Mouse (Mus musculus): Measurements from ENCODE around the gene Rtn1. TPM values are rescaled to one million over a fixed set of nuclear protein-coding genes. Genes with fewer than 3 reads are reported as not detected.
A peak's percentile ranks its signal among the peaks of the same experiment; 100 is the strongest.

Gene Rtn1
- polyA plus RNA-seq, 1 experiment from 2014 or later: 1.5 TPM

DNA sequence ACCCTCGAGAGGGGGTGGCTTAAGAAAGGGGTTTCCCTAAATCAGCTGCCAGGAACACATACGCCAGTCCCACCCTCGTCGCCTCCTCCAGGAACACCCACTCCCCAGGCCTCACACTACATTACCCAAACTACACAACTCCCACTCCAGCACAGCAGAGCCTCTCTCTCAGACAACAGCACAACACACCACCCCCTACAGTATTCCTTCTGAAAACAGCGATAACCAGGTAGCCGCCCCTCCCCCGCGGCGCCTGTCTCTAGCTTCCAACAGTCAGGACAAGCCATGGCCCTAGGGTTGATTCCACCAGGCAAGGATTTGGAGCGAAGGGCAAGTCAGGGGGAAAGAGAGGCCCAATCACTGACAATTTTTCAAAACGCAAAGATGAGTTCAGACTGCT lies 1.7 kb downstream of the Rtn1 start:
- Histone ChIP-seq H3K27ac (ENCODE audit: low read depth) (no peak overlapping the region), H3K9ac (replicated peaks) (no peak overlapping the region), H3K4me3 (ENCODE audit: low read depth, low read length) (0 out of 2 replicates have a peak overlapping the region, but pooled peaks have one; percentile 47), H3K9me3 (ENCODE audit: low read length) (no peaks in the 10 kb centered on the region), H3K36me3 (replicated peaks; ENCODE audit: insufficient read depth, low read length) (no peaks in the 10 kb centered on the region), H3K4me2 (ENCODE audit: low read depth, low read length) (peak overlapping the region; percentile 72), H3K4me1 (ENCODE audit: insufficient read depth) (peaks cover 3% of the 10 kb centered on the region; the same call in 1 of the 2 replicates), H3K27me3 (ENCODE audit: insufficient read depth, low read length) (peaks cover 30% of the 10 kb centered on the region)
- no peak for TF ChIP-seq CTCF (IDR thresholded peaks at IDR 0.05; ENCODE audit: low read depth)
- TF ChIP-seq EP300 (IDR thresholded peaks at IDR 0.05; ENCODE audit: low read depth): no peak
- WGBS (ENCODE audit: insufficient replicate concordance): 13% methylated on average over 11 of the region's 11 CpGs
- DNase-seq (no peak), ATAC-seq (no peak)

DNA sequence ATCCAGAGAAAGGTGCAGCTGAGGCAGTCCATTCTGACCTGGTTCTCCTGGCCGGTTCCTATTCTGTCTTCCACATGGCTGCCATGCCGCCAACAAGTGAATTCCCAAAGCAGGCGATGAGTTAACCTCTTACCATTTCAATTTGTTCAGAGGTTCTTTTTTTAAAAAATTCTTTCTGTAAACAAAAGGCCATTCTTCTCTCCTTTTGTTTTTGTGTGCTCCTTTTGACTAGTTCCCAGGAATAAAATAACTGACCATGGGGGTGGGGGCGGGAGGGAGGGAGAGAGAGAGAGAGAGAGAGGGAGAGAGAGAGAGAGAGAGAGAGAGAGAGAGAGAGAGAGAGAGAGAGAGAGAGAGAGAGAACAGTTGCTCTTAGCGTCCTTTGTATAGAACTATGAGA lies 3.8 kb downstream of the Rtn1 start:
- 60% methylated on average over 5 of the region's 5 CpGs for WGBS (ENCODE audit: insufficient replicate concordance)
- ATAC-seq: no peak
- no peak for DNase-seq
- TF ChIP-seq EP300 (IDR thresholded peaks at IDR 0.05; ENCODE audit: low read depth) (no peak), CTCF (IDR thresholded peaks at IDR 0.05; ENCODE audit: low read depth) (no peak)
- H3K27me3 ChIP-seq (ENCODE audit: insufficient read depth, low read length): peaks cover 30% of the 10 kb centered on the region
- H3K4me1 ChIP-seq (ENCODE audit: insufficient read depth): peaks cover 3% of the 10 kb centered on the region; the same call in 1 of the 2 replicates
- H3K4me2 ChIP-seq (ENCODE audit: low read depth, low read length): no peak overlapping the region
- H3K36me3 ChIP-seq (replicated peaks; ENCODE audit: insufficient read depth, low read length): no peaks in the 10 kb centered on the region
- H3K4me3 ChIP-seq (ENCODE audit: low read depth, low read length): no peak overlapping the region
- H3K27ac ChIP-seq (ENCODE audit: low read depth): no peak overlapping the region
- no peak overlapping the region for H3K9ac ChIP-seq (replicated peaks)
- no peaks in the 10 kb centered on the region for H3K9me3 ChIP-seq (ENCODE audit: low read length)

GRCm38 (mm10) chr12:72393046-72393805 lies 15.6 kb downstream of the Rtn1 start:
- Histone ChIP-seq H3K4me2 (ENCODE audit: low read depth, low read length) (no peak overlapping the region), H3K9me3 (ENCODE audit: low read length) (no peaks in the 10 kb centered on the region), H3K27me3 (ENCODE audit: insufficient read depth, low read length) (no peaks in the 10 kb centered on the region), H3K4me3 (ENCODE audit: low read depth, low read length) (no peak overlapping the region), H3K9ac (replicated peaks) (no peak overlapping the region), H3K36me3 (replicated peaks; ENCODE audit: insufficient read depth, low read length) (no peaks in the 10 kb centered on the region), H3K4me1 (ENCODE audit: insufficient read depth) (no peaks in the 10 kb centered on the region), H3K27ac (ENCODE audit: low read depth) (no peak overlapping the region)
- DNase-seq (no peak), ATAC-seq (no peak)
- WGBS (ENCODE audit: insufficient replicate concordance): 53% methylated on average over 13 of the region's 13 CpGs
- TF ChIP-seq CTCF (IDR thresholded peaks at IDR 0.05; ENCODE audit: low read depth): no peak
- TF ChIP-seq EP300 (IDR thresholded peaks at IDR 0.05; ENCODE audit: low read depth): no peak

GRCm38 (mm10) chr12:72390346-72390745 lies 18.5 kb downstream of the Rtn1 start:
- H3K9ac ChIP-seq (replicated peaks): no peak overlapping the region
- no peak overlapping the region for H3K27ac ChIP-seq (ENCODE audit: low read depth)
- DNase-seq (no peak), ATAC-seq (no peak)
- no peaks in the 10 kb centered on the region for H3K9me3 ChIP-seq (ENCODE audit: low read length)
- TF ChIP-seq EP300 (IDR thresholded peaks at IDR 0.05; ENCODE audit: low read depth) (no peak), CTCF (IDR thresholded peaks at IDR 0.05; ENCODE audit: low read depth) (no peak)
- H3K4me3 ChIP-seq (ENCODE audit: low read depth, low read length): no peak overlapping the region
- no peaks in the 10 kb centered on the region for H3K4me1 ChIP-seq (ENCODE audit: insufficient read depth)
- H3K27me3 ChIP-seq (ENCODE audit: insufficient read depth, low read length): no peaks in the 10 kb centered on the region
- no peaks in the 10 kb centered on the region for H3K36me3 ChIP-seq (replicated peaks; ENCODE audit: insufficient read depth, low read length)
- no peak overlapping the region for H3K4me2 ChIP-seq (ENCODE audit: low read depth, low read length)
- 42% methylated on average over 2 of the region's 2 CpGs for WGBS (ENCODE audit: insufficient replicate concordance)

DNA sequence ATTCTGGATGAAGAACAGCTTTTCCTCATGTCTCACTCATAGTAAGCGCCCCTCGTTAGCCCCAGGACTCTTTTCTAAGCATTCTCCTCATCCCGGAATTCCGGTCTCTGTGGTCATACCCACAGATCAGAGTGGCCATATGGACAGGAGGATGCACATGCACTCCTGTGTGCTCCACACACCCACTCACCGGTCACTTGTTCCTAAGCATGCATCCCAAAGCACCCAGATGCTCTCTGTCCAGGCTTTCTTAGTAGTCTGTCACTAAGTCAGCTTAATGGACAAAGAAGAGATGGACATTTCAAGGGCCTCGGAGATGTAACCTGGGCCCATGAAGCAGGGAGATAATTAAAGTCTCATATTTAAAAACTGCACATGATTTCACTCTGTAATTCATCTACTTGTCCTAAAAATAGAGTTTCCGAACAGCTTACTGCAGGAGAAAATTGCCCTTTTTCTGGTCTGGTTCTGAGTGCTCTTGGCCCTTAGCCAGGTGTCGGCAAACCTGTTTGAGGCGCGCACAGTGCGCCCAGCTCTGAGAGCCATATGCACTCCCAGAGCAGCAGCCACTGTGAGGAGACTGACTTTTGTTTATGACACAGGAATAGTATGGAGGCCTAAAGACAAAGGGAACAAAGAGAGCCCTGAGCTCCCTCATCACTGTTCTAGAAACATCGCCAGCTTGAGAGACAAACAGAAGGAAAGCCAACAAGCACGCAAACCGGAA lies 19.3 kb downstream of the Rtn1 start:
- TF ChIP-seq EP300 (IDR thresholded peaks at IDR 0.05; ENCODE audit: low read depth) (no peak), CTCF (IDR thresholded peaks at IDR 0.05; ENCODE audit: low read depth) (no peak)
- WGBS (ENCODE audit: insufficient replicate concordance): 89% methylated on average over 14 of the region's 14 CpGs
- Histone ChIP-seq H3K4me3 (ENCODE audit: low read depth, low read length) (no peak overlapping the region), H3K4me2 (ENCODE audit: low read depth, low read length) (no peak overlapping the region), H3K27me3 (ENCODE audit: insufficient read depth, low read length) (no peaks in the 10 kb centered on the region), H3K9me3 (ENCODE audit: low read length) (no peaks in the 10 kb centered on the region), H3K36me3 (replicated peaks; ENCODE audit: insufficient read depth, low read length) (no peaks in the 10 kb centered on the region), H3K9ac (replicated peaks) (no peak overlapping the region), H3K27ac (ENCODE audit: low read depth) (no peak overlapping the region), H3K4me1 (ENCODE audit: insufficient read depth) (no peaks in the 10 kb centered on the region)
- DNase-seq: no peak
- ATAC-seq: no peak

GRCm38 (mm10) chr12:72388835-72389234 lies 20.0 kb downstream of the Rtn1 start:
- 58% methylated on average over 5 of the region's 5 CpGs for WGBS (ENCODE audit: insufficient replicate concordance)
- Histone ChIP-seq H3K27ac (ENCODE audit: low read depth) (no peak overlapping the region), H3K4me1 (ENCODE audit: insufficient read depth) (no peaks in the 10 kb centered on the region), H3K9ac (replicated peaks) (no peak overlapping the region), H3K36me3 (replicated peaks; ENCODE audit: insufficient read depth, low read length) (no peaks in the 10 kb centered on the region), H3K9me3 (ENCODE audit: low read length) (no peaks in the 10 kb centered on the region), H3K4me3 (ENCODE audit: low read depth, low read length) (no peak overlapping the region), H3K4me2 (ENCODE audit: low read depth, low read length) (no peak overlapping the region), H3K27me3 (ENCODE audit: insufficient read depth, low read length) (no peaks in the 10 kb centered on the region)
- no peak for TF ChIP-seq CTCF (IDR thresholded peaks at IDR 0.05; ENCODE audit: low read depth)
- no peak for TF ChIP-seq EP300 (IDR thresholded peaks at IDR 0.05; ENCODE audit: low read depth)
- DNase-seq (no peak), ATAC-seq (no peak)
